Mouse (Mus musculus) layer of hippocampus, postnatal 25 days (tissue): ENCODE results near the gene Prdm16. TPM values are rescaled to one million over a fixed set of nuclear protein-coding genes. Genes with fewer than 3 reads are reported as not detected.

Experiments used
- DNase-seq, 2 experiments: peaks; one replicate each; pipeline ENCODE4 v3.0.0; 2022; ENCODE audit warnings: mixed read lengths in 2 of 2, low spot score in 1 of 2; ENCODE audit errors: extremely low spot score in 1 of 2
- total RNA-seq, 2 experiments: library from RNA; stranded (reverse); gene quantifications; 2 replicates each; pipeline ENCODE4 v1.2.3; 2021

Prdm16 gene
- total RNA-seq, 2 experiments from 2014 or later: 10.1 to 10.3 TPM

- no peak for DNase-seq
Measured at GRCm38 (mm10) chr4:154442645-154443304, 193.9 kb downstream of the Prdm16 start.

- DNase-seq: no peak
Measured at GRCm38 (mm10) chr4:154439455-154440052, 197.1 kb downstream of the Prdm16 start.

GRCm38 (mm10) chr4:154438610-154439009 is 198.1 kb downstream of the Prdm16 start:
- no peak for DNase-seq

- no peak for DNase-seq
Measured at GRCm38 (mm10) chr4:154429770-154430169, 206.9 kb downstream of the Prdm16 start.

- no peak for DNase-seq
Measured at GRCm38 (mm10) chr4:154426901-154427300, 209.8 kb downstream of the Prdm16 start.

- DNase-seq: no peak
Measured at GRCm38 (mm10) chr4:154425284-154425683, 211.4 kb downstream of the Prdm16 start.

- DNase-seq: no peak
Measured at GRCm38 (mm10) chr4:154424681-154425080, 212.0 kb downstream of the Prdm16 start.

- DNase-seq: no peak
Measured at GRCm38 (mm10) chr4:154422431-154422913, 214.2 kb downstream of the Prdm16 start.

GRCm38 (mm10) chr4:154420749-154421148 is 215.9 kb downstream of the Prdm16 start:
- no peak for DNase-seq

GRCm38 (mm10) chr4:154419766-154420165 is 216.9 kb downstream of the Prdm16 start:
- DNase-seq: no peak

- DNase-seq: no peak
Measured at GRCm38 (mm10) chr4:154418993-154419392, 217.7 kb downstream of the Prdm16 start.

- no peak for DNase-seq
Measured at GRCm38 (mm10) chr4:154418327-154418744, 218.3 kb downstream of the Prdm16 start.

GRCm38 (mm10) chr4:154416728-154417127 is 219.9 kb downstream of the Prdm16 start:
- DNase-seq: no peak

- DNase-seq: no peak
Measured at GRCm38 (mm10) chr4:154414885-154415284, 221.8 kb downstream of the Prdm16 start.

GRCm38 (mm10) chr4:154410559-154410958 is 226.1 kb downstream of the Prdm16 start:
- no peak for DNase-seq

GRCm38 (mm10) chr4:154409841-154410240 is 226.8 kb downstream of the Prdm16 start:
- no peak for DNase-seq

- DNase-seq: no peak
Measured at GRCm38 (mm10) chr4:154409237-154409721, 227.4 kb downstream of the Prdm16 start.

GRCm38 (mm10) chr4:154402948-154403347 is 233.7 kb downstream of the Prdm16 start:
- no peak for DNase-seq

GRCm38 (mm10) chr4:154401982-154402932 is 234.4 kb downstream of the Prdm16 start:
- no peak for DNase-seq

- no peak for DNase-seq
Measured at GRCm38 (mm10) chr4:154401379-154401778, 235.3 kb downstream of the Prdm16 start.
